Mouse (Mus musculus): ENCODE data around the gene Peli2. TPM values are rescaled to one million over a fixed set of nuclear protein-coding genes. Genes with fewer than 3 reads are reported as not detected.

Peli2 gene
- polyA plus RNA-seq, 1 experiment from 2014 or later: 16.0 TPM

DNA sequence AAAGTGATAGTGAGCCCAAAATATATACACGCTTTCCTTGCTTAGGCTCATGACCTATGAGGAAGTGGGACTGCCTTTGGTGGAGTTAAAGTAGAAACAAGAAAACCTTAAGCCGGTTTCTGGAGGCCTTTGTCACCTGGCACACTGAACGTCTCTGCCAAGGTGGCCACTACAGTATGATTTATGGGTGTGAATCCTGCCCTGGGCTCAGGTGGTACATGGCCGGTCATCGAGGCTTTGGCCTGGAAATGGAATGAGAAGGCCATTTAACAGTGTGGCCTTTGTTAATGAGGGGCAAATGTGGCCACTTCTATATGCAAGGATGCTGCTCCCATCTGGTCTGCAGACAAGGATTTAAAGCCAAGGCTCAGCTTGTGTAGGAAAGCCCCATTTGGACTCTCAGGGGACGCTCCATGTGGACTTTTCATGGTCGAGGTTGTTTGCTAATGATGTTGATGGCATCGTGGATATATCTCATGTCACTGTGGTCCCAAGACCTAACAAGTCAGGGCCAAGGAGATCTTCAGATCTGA lies 33.3 kb upstream of the Peli2 start:
- 57% methylated on average over 8 of the region's 8 CpGs for WGBS
- Histone ChIP-seq H3K9ac (no peak overlapping the region), H3K36me3 (ENCODE audit: insufficient read depth) (no peaks in the 10 kb centered on the region), H3K27ac (ENCODE audit: low read depth) (no peak overlapping the region), H3K9me3 (ENCODE audit: low read depth, low read length) (no peaks in the 10 kb centered on the region), H3K27me3 (ENCODE audit: insufficient read depth, low read length) (no peaks in the 10 kb centered on the region), H3K4me2 (no peak overlapping the region), H3K4me3 (ENCODE audit: low read depth, low read length) (no peak overlapping the region), H3K4me1 (ENCODE audit: insufficient read depth) (peaks cover 17% of the 10 kb centered on the region; the same call in 1 of the 2 replicates)
- TF ChIP-seq CTCF (IDR thresholded peaks at IDR 0.05; ENCODE audit: low read depth): no peak
- ATAC-seq (ENCODE audit: insufficient read depth): peak; percentile 36
- DNase-seq: no peak

GRCm38 (mm10) chr14:48090465-48090864 lies 30.2 kb upstream of the Peli2 start:
- peak; percentile 7 for DNase-seq
- no peak for TF ChIP-seq CTCF (IDR thresholded peaks at IDR 0.05; ENCODE audit: low read depth)
- WGBS: 45% methylated on average over 4 of the region's 4 CpGs

GRCm38 (mm10) chr14:48091160-48091559 lies 29.5 kb upstream of the Peli2 start:
- no peak overlapping the region for H3K9ac ChIP-seq
- no peaks in the 10 kb centered on the region for H3K27me3 ChIP-seq (ENCODE audit: insufficient read depth, low read length)
- no peak overlapping the region for H3K27ac ChIP-seq (ENCODE audit: low read depth)
- no peak for TF ChIP-seq CTCF (IDR thresholded peaks at IDR 0.05; ENCODE audit: low read depth)
- no peak for ATAC-seq (ENCODE audit: insufficient read depth)
- no peaks in the 10 kb centered on the region for H3K36me3 ChIP-seq (ENCODE audit: insufficient read depth)
- no peak overlapping the region for H3K4me2 ChIP-seq
- DNase-seq: no peak
- H3K4me1 ChIP-seq (ENCODE audit: insufficient read depth): 0 out of 2 replicates have a peak, but pooled peaks cover 5% of the 10 kb centered on the region
- no peaks in the 10 kb centered on the region for H3K9me3 ChIP-seq (ENCODE audit: low read depth, low read length)
- 72% methylated on average over 8 of the region's 8 CpGs for WGBS
- no peak overlapping the region for H3K4me3 ChIP-seq (ENCODE audit: low read depth, low read length)

More at GRCm38 (mm10) chr14:48090465-48090864, 30.2 kb upstream of the Peli2 start:
- H3K27ac ChIP-seq (ENCODE audit: low read depth): no peak overlapping the region
- H3K27me3 ChIP-seq (ENCODE audit: insufficient read depth, low read length): no peaks in the 10 kb centered on the region
- H3K4me3 ChIP-seq (ENCODE audit: low read depth, low read length): no peak overlapping the region
- H3K4me2 ChIP-seq: no peak overlapping the region
- H3K9me3 ChIP-seq (ENCODE audit: low read depth, low read length): no peaks in the 10 kb centered on the region
- no peak overlapping the region for H3K9ac ChIP-seq
- ATAC-seq (ENCODE audit: insufficient read depth): no peak
- H3K4me1 ChIP-seq (ENCODE audit: insufficient read depth): 0 out of 2 replicates have a peak, but pooled peaks cover 5% of the 10 kb centered on the region
- H3K36me3 ChIP-seq (ENCODE audit: insufficient read depth): no peaks in the 10 kb centered on the region

DNA sequence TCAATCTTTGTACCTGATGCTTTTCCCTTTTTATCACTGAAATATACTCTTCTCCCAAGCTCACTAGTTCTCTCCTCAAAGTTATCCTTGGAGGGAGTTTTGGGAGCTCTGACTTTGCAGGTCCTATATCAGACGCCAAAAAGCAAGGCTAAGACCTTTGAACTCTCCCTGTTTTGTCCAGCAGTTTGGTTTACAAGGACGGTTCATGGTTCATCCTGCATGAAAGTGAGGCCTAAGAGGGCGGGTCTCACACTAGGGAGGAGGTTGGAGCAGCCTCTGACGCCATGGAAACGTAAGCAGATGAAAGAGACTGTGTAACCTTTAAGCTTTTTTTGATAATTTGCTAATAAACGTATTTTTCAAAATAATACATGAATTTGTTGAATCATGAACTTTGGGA lies 22.4 kb upstream of the Peli2 start:
- DNase-seq: no peak

DNA sequence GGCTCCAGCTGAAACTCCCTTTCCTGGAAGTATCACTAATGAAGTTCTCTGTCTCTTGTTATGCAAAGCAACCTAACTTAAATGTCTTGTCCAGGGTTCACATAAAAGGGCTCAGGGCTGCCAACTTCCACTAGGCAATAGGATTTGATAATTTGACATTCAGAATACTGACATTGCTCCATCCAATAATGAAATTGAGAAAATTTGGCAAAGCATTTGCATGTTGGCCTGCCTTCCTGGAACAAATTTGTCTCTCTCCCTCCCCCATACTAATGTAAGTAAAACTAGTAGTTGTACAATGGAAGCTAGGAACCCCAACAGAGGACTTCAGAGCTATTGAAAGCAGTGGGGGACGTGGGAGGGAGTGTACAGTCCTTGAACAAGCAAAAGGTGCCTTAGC lies 21.3 kb upstream of the Peli2 start:
- no peaks in the 10 kb centered on the region for H3K27me3 ChIP-seq (ENCODE audit: insufficient read depth, low read length)
- no peak overlapping the region for H3K4me2 ChIP-seq
- H3K9ac ChIP-seq: no peak overlapping the region
- WGBS: 38% methylated on average over 1 of the region's 1 CpGs
- no peaks in the 10 kb centered on the region for H3K9me3 ChIP-seq (ENCODE audit: low read depth, low read length)
- ATAC-seq (ENCODE audit: insufficient read depth): no peak
- DNase-seq: no peak
- H3K36me3 ChIP-seq (ENCODE audit: insufficient read depth): no peaks in the 10 kb centered on the region
- no peak overlapping the region for H3K27ac ChIP-seq (ENCODE audit: low read depth)
- H3K4me1 ChIP-seq (ENCODE audit: insufficient read depth): no peaks in the 10 kb centered on the region
- no peak for TF ChIP-seq CTCF (IDR thresholded peaks at IDR 0.05; ENCODE audit: low read depth)
- H3K4me3 ChIP-seq (ENCODE audit: low read depth, low read length): no peak overlapping the region

More for the DNA sequence above, 22.4 kb upstream of the Peli2 start:
- Histone ChIP-seq H3K27me3 (ENCODE audit: insufficient read depth, low read length) (no peaks in the 10 kb centered on the region), H3K4me2 (no peak overlapping the region), H3K9me3 (ENCODE audit: low read depth, low read length) (no peaks in the 10 kb centered on the region), H3K4me1 (ENCODE audit: insufficient read depth) (no peaks in the 10 kb centered on the region), H3K36me3 (ENCODE audit: insufficient read depth) (no peaks in the 10 kb centered on the region), H3K27ac (ENCODE audit: low read depth) (no peak overlapping the region), H3K9ac (no peak overlapping the region), H3K4me3 (ENCODE audit: low read depth, low read length) (no peak overlapping the region)
- ATAC-seq (ENCODE audit: insufficient read depth): no peak
- WGBS: 48% methylated on average over 6 of the region's 6 CpGs
- no peak for TF ChIP-seq CTCF (IDR thresholded peaks at IDR 0.05; ENCODE audit: low read depth)

DNA sequence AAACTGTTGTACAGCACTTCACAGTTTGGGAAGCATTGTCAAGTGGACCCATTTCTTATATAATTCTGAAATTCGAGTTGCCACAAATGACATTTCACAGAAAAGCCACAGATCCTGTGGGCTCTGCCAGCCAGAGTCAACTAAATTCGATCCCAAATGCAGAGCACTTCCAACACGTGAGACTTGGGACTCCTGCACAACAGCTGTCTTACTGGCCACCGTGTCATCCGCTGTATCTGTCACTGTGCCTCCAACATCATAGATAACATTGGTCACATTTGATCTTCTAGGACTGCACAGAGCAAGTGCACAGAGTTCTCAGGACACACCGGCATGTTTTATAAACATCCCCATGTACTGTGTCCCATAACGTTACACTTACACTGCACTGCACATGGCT lies 14.2 kb upstream of the Peli2 start:
- DNase-seq: no peak
- H3K4me3 ChIP-seq (ENCODE audit: low read depth, low read length): no peak overlapping the region
- no peaks in the 10 kb centered on the region for H3K36me3 ChIP-seq (ENCODE audit: insufficient read depth)
- WGBS: 63% methylated on average over 7 of the region's 7 CpGs
- H3K4me1 ChIP-seq (ENCODE audit: insufficient read depth): no peaks in the 10 kb centered on the region
- no peak for ATAC-seq (ENCODE audit: insufficient read depth)
- no peak for TF ChIP-seq CTCF (IDR thresholded peaks at IDR 0.05; ENCODE audit: low read depth)
- no peak overlapping the region for H3K4me2 ChIP-seq
- H3K9ac ChIP-seq: no peak overlapping the region
- H3K9me3 ChIP-seq (ENCODE audit: low read depth, low read length): no peaks in the 10 kb centered on the region
- H3K27ac ChIP-seq (ENCODE audit: low read depth): no peak overlapping the region
- no peaks in the 10 kb centered on the region for H3K27me3 ChIP-seq (ENCODE audit: insufficient read depth, low read length)

GRCm38 (mm10) chr14:48117986-48118385 lies 2.6 kb upstream of the Peli2 start:
- H3K4me3 ChIP-seq (ENCODE audit: low read depth, low read length): no peak overlapping the region
- H3K4me1 ChIP-seq (ENCODE audit: insufficient read depth): peaks cover 6% of the 10 kb centered on the region; the same call in 1 of the 2 replicates
- no peak for TF ChIP-seq CTCF (IDR thresholded peaks at IDR 0.05; ENCODE audit: low read depth)
- no peak overlapping the region for H3K27ac ChIP-seq (ENCODE audit: low read depth)
- no peaks in the 10 kb centered on the region for H3K27me3 ChIP-seq (ENCODE audit: insufficient read depth, low read length)
- no peaks in the 10 kb centered on the region for H3K36me3 ChIP-seq (ENCODE audit: insufficient read depth)
- H3K4me2 ChIP-seq: no peak overlapping the region
- H3K9me3 ChIP-seq (ENCODE audit: low read depth, low read length): no peaks in the 10 kb centered on the region
- 68% methylated on average over 5 of the region's 5 CpGs for WGBS
- ATAC-seq (ENCODE audit: insufficient read depth) (no peak), DNase-seq (no peak)
- H3K9ac ChIP-seq: no peak overlapping the region
